Mouse (Mus musculus): ENCODE results near the gene Ttc24.

The Ttc24 gene

DNA sequence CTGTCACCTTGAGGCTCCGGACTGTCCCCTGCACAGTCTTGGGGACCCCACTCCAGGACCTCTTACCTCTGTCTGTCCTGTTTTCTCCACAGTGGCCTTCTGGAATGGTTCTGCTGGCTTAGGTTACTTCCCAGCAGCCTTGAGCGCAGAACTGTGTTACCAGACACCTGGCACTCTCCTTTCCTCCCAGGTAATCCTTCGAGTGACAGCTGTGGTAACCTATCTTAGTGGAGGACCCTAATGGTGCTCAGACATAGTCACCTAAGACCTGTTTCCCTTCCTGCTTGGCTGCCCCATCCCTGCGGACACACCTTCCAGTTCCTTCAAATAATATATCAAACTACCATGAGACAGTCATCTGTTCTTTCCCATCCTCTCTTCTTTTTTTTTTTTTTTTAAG lies at the start of gene Ttc24:
Gene Ttc24, minus strand, starts transcription at position 101 of the 400 bp plus-strand sequence.
- no peak for DNase-seq

DNA sequence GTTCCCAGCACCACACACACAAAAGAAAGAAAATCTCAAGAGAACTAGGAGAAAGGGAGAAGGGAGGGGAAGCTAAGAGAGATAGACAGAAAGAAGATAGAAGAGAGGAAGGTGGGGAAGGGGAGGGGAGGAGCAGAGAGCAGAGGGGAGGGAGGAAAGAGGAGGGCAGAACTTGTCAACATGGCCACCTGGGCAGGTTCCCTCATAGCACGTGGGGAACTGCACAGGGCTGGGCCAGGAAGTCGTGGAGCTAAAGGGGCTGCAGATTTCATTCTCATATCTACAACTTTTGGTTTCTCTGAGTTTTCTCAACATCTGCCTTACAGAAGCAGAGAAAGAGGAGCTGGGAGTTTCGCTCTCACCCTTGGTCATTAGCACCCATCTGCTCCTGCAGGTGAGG lies 49.5 kb upstream of the Ttc24 start:
- no peak for DNase-seq

DNA sequence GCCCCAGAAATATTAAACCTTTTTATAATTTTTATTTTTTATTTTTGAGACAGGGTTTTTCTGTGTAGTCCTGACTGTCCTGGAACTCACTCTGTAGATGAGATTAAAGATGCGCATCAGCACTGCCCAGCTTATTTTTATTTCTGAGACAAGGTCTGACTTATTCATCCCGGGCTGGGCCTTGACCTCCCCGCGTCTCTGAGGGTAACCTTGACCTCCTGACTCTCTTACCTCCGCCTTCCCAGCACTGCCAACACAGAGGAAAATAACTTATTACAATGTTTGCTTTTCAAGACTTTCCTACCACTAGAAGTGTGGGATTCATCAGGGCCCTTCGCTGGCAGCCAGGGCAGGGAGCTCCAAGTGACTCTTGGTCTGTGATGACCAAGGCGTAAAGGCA lies 48.1 kb upstream of the Ttc24 start:
- DNase-seq = no peak

DNA sequence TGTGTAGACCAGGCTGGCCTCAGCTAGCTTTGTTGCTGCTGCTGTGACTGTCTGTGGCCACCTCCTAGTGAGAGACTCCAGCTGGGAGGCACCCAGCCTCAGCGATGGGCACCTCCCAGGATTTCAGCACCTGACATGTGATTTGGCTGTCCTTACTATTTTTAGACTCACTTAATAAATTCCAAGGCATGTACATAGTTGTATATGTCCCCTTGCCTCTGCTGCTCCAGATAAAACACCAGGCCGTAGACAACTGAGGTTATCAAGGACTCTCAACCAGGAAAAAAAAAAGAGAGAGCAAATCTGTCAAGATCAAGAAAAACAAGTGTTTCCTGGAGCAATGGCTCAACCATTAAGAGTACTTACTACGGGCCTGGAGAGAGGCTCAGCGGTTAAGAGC lies 47.1 kb upstream of the Ttc24 start:
- no peak for DNase-seq

DNA sequence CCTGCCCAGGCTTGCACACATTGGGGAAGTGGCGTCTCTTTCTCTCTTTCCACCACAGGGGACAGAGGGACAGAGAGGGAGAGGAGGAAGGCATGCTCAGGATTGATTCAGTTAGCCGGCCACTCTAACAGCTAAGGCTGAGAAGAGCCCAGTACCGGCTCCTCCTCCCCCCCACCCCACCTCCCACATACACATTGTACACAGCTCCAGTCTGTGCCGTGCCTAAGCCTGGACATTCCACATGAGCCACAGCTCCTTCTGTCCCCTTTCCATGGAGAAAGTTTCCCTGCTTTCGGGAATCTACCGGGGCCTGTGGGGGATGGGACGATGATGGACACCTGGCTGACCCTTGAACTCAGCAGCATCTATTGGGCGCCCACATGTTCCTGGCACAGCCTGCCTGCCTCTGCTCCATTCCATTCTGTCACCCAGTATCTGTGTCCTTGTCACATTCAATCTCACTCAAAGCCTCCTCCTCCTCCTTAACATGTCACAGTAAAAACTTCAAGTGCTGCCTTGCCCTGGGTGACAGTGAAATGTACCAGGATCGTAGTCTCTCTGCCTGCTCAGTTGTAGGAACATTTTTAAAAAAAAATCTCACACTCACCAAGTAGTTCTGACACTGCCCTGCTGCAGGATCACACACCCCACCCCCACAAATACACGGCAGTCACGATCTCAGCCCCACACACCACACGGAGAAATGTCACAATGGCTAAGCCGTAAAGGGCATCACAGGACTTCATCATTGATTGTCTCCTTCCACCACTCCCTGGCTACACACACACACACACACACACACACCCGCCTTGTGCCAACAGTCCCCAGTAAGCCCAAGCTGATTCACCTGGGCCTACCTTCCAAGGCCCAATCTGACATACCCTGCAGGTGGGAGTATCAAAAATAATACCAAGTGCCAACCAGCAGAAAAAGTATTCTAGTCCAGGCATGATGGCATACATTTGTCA lies 43.3 kb upstream of the Ttc24 start:
- no peak for DNase-seq

DNA sequence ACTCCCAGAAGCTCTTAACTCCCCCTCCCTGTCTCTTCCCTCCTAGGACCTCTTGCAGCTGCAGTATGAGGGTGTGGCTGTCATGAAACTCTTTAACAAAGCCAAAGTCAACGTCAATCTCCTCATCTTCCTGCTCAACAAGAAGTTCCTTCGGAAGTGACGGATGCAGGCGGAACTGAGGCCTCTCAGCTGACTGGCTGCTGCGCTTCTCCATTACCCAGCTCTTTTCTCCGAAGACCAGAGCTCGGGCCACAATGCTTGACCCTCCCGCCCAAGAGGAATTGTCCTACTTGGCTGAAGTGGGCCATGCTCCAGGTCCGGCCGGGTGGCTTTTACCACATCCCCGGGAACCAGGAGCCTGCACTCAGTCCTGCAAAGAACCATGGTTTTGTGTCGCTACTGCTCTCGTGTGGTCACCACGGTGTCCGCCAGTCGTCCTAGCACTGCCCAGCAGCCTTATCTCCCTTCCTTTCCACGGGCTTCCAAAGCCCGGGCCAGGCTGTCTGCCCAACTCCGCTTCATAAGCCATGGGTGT lies 42.1 kb upstream of the Ttc24 start:
- DNase-seq = no peak

DNA sequence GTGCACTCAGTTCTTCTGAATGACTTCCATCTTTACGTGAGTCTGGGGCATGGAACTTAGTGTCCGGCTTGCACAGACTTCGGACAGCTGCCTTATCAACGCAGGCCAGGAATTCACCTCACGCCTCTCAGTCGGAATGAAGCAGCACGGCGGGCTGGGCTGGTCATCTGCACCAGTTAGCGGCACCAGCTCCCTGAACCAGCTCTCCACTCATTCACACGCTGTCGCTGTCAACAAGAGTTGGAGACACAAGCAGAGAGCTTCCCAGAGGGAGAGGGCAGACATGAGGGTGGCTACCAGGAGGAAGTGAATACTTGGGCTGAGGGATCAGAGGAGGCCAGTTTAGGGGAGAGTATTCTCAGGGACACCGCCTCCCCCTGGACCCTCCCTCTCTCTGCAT lies 36.3 kb upstream of the Ttc24 start:
- DNase-seq = no peak

DNA sequence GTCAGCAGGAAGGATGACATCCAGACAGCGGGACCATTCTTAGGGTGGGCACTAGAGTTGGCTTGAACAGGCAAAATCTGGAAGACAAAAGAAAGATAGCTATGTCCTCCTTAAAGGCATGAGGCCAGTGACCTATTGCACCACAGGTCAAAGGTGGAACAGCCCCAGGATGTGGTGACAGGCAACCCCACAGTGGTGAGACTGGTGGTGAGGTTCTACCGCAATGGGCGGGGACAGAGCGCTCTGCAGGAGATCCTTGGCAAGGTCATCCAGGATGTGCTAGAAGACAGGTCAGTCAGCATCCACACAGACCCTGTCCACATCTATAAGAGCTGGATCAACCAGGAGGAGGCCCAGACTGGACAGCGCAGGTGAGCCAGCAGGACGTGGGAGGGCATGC lies 31.0 kb upstream of the Ttc24 start:
- no peak for DNase-seq

DNA sequence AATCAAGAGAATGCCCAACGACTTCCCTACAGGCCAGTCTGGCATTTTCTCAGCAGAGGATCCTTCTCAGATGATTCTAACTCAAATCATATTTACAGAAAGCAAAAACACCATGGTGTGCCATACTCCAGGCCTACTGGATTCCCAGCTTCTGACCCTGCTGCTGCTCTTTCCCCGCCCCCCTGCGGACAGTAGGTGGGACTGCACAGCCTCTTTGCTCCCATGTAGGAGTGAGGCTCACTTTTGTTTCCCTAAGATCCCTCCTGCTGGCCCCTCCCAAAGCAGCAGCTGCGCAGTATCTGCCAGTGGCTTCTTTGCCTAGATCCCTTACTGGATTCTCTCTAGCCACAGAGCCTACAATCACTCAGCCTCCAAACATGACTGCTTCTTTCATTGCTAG lies 28.0 kb upstream of the Ttc24 start:
- DNase-seq = no peak

DNA sequence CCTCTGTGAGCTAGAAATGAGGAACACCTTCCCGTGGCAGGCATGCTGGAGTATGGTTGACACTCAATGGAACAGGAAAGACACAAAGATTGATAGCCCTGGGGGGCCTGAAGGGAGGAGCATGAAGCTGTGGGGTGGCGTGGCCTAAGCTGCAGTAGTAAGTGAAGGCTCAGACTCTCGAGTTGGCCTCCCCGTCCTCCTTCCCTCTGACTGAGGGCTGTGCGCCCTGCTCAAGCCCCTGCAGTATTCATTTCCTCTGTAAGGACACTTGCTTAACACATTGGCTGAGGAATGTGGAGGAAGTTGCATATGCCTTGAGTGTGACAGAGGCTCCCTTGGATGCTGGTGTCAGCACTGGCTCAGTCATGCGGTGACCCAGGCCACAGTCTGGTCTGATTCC lies 24.5 kb upstream of the Ttc24 start:
- DNase-seq = no peak

DNA sequence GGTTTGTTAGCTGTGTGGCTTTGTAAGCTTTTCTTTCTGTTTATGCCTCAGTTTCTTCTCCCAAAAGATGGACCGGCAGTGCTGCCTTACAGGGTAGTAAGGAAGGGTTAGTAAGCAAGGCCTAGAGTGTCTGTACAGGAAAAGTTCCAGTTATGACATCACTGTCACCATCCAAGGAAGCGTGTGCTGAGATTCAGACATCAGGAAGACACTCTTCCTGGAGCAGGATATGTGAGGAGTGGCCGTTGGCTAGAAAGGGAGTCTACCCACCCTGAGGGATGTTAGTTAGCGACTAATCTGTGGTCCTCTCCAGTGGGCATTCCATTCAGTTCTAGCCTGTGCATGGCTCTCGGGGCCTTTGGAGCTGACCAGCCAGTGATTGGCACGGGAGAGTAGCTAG lies 24.1 kb upstream of the Ttc24 start:
- no peak for DNase-seq

DNA sequence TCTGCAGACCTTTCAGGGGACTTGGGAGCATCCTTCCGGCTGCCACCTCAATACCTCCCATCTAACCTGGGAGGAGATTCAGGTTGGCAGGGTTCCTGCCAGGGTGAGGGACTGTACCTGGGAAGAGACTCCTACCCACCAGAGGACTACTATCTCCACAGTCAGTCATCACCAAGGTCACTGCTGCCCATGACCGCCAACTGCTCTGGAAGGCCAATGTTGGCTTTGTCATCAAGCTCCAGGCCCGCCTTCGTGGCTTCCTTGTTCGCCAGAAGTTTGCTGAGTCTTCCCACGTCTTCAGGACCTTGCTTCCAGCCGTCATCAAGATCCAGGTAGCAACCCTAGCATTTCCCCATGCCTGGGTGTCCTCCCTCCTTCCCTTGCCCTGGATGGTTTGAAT lies 23.6 kb upstream of the Ttc24 start:
- DNase-seq = no peak

DNA sequence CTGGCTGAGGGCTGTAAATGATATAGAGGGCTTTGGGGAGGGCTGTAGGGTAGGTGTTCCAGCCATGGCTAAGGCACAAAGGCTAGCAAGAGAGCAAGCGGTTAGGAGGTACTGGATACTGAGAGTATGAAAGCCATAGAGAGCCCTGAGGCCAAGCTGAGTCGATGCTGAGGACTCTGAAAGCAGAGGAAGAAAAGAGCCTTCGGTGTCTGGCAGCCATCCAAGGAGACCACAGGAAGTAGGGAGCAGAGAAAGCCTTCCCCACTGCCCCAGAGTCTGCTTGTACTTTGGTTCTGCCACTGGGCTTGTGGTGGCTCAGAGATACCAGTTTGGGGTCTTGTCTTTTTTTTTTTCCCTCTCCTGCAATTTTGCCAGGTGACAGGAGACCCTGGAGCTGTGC lies 22.1 kb upstream of the Ttc24 start:
- DNase-seq = peak; percentile 52 to 54

DNA sequence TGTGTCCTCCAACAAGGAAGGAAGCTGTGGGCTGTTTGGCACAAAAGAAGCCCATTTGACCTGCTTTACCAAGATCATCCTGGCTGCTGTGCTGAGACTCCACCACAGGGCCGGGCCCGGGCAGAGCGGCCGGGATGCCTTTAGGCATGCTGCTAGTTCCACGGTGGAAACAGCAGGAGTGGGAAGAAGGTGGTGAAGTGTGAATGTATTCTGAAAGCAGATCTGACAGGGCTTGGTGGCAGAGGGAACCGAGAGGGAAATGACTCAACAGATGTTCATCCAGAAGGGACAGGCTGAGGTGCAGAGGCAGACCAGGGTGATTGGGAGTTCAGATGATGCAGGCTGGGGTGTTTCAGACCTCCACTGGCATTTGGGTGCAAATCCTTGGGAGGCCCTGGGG lies 19.6 kb upstream of the Ttc24 start:
- DNase-seq = no peak

DNA sequence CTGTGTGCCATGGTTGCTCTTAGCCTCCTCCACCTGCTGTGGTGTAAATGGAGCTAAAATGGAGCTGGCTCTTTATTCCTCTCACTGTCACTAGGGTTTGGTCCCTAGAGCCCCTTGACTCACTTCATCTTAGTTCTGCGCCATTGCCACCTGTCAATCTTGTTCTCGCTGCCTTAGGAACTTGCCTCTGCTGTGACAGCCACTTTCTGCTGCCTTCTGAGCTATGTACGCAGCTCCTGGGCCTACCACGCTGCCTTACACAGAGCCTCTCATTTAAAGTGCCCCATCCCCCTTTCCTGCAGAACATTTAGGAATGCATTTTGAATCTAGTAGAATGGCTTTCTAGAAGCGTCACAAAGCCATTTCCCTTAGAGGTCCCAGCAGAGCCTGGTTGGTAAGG lies 16.0 kb upstream of the Ttc24 start:
- no peak for DNase-seq

DNA sequence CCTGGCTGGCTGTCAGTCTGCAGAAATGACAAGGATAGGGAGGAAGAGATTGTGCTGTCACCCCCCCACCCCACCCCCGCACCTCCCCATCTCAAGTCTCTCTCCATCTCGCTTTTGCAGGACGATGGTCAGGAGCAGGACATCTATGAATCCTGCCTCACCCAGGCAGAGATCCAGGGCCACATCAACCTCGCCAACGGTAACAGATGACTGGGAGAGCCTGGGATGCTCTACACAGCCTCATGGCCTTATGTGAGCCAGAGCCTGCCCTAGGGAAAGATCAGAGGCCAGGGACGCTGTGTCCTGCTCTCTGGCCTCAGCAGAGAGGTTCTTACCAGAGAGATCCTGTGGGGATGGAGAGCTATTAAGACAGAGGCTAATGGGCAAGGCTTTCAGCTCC lies 12.5 kb upstream of the Ttc24 start:
- peak in 1 of 2 experiments; percentile 26 for DNase-seq

DNA sequence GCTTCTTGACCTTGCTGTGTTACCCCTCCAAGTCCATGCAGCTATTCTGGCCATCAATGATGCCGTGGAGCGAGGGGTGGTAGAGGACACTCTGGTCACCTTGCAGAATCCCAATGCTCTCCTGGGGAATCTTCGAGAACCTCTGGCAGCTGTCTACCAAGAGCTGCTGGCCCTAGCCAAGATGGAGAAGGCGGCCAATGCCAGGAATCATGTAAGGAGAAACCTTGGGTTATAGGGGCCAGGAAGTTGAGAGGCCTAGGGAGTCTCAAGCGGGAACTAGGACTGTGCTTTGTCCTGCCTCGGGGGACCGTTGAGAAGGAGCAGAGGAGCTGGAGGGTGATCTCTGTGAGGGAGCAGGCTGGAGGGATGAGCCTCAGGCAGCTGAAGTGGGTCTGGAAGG lies 12.0 kb upstream of the Ttc24 start:
- DNase-seq = no peak

DNA sequence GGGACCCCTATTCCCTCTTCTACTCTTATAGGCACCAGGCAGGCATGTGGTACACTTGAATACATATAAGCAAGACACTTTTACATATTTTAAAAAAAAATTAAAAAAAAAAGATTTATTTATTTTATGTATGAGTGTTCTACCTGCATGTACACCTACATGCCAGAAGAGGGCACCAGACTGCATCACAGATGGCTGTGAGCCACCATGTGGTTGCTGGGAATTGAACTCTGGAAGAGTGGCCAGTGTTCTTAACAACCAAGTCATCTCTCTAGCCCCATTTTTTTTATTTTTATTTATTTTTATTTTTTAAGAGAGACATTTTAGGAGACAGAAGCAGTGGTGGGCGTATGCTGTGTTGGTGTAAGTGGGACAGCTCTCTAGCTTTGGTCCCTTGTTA lies 9.6 kb upstream of the Ttc24 start:
- DNase-seq = peak; percentile 59 to 75

DNA sequence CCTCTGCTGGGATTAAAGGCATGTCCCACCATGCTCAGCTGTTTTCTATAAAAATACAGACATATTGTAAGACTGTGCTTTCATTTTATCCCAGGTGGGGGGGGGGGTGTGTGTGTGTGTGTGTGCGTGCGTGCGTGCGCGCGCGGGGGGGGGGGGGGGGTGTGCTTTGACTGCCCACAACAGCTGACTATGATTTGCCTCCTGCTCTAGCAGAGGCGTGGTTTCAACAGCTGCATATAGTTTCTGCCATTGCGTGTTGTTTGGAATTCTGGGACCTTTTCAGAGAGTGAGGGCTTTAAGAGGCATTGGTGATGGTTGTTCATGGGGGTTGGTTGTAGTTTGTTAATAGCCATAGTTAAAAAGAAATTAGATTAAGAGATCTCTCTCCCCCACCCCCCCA lies 7.4 kb upstream of the Ttc24 start:
- DNase-seq = no peak

DNA sequence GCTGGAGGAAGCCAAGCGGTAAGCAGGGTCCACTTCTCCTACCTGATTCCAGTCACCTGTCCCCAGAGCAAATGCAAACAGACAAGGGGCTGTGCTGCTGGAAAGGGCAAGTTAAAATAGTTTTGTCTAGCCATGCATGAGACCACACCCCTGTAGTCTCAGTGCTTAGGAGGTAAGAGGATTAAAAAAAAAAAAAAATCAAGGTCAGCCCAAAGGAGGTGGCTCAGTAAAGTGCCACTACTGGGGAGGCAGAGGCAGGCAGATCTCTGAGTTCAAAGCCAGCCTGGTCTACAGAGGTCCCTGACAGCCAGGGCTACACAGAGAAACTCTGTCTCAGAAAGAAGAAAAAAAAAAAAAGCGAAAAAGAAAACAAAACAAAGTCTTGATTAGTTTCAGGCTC lies 5.9 kb upstream of the Ttc24 start:
- DNase-seq = no peak

DNA sequence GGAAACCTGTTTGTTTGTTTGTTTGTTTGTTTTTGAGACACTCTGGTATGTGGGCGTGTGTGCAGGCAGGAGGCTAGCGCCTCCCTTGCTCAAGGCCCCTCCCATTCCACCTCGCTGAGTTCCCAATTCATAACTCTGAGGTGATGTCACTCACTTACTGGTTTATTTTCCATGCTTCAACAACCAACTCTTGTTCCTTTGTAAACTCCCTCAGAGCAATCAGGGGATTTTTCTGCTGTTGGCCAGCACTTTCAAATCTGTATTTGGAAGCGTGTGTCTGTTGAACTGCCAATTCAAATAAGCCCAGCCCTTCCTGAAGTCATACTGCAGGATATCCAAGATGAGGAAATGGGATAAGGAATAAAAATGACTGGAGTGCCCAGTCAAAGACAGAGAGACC lies 4.6 kb upstream of the Ttc24 start:
- no peak for DNase-seq

DNA sequence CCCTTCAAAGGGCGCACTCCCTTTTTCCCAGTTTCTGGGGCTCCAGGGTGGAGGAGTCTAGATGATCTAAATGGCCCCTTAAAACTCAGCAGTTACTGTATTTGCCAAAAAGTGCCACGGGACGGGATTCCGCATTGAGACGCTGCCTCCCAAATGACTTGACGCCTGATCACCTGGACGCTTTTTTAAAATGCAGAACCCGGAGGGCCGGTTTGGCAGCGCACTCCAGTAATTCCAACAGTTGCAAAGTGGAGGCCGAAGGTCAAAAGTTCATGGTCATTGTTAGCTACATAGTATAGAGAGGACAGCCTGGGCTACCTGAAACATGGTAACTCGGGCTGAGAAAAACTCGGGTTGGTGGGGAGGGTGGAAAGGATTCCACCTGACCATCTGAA lies 4.1 kb upstream of the Ttc24 start:
- DNase-seq = no peak

DNA sequence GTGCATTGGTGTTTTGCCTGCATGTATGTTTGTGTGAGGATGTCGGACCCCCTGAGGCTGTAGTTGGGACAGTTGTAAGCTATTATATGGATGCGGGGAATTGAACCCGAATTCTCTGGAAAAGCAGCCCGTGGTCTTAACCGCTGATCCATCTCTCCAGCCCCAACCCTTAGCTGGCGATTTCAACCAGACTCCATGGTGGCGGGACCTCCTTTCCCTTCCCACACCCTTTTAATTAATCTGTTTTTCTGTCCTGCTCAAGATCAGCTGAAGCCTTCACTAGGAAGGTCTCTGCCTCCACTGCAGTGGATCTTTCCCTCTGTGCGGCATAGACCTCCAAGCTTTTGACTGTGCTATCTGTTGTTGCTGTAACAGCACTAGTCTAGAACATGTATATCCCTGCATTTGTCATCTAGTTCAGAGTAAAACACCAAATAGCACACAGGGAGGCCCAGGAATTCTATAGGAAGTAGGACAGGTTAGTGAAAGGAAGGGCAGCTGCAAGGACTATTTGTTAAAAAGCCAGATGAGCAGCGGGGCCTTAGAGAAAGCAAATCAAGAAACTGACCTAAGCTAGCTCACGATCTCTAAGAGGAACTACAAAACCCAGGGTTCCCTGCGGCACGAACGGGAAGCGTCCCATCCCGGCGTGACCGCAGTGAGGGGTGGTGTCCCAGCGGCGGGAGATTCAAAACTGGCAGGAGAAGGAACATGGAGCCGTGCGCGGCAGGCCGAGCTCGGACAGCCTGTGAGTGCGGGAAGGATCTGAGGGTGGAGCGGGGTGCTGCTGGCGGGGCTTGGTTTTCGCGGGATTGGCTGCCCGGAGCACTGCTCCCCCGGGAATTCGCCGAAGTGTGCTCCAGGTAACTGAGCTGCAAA lies 3.5 kb upstream of the Ttc24 start, which contains the start of gene Iqgap3:
Gene Iqgap3, plus strand, starts transcription at position 627 of the 879 bp plus-strand sequence.
- DNase-seq = peak; percentile 94 to 96

DNA sequence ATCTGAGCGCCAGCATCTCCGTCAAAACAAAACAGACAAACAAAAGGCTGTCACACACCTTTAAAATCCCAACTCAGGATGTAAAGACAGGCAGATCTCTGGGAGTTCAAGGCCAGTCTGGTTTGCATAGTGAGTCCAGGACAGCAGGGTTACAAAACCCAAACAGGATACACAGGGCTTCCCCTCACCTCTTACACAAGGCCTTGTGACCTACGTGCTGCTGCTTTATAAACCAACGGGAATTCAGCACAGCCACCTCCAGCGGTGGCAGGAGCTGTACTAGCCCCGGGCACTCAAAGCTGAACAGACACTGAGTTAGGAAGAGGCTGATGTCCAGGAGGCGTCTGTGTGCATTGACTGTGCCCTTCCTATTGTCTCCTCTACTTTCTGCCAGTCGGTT lies 663 bp downstream of the Ttc24 start:
- no peak for DNase-seq

Measured in cerebellum, postnatal 10 days (tissue).